Mouse (Mus musculus): ENCODE results near the gene Id4. TPM values are rescaled to one million over a fixed set of nuclear protein-coding genes. Genes with fewer than 3 reads are reported as not detected.

Gene Id4
- total RNA-seq (2014; rRNA removed) (100 and 152 TPM in 2 replicates), polyA plus RNA-seq (2015; fragmentation: Nextera tagmentation; extraction: Ambion mirVana) (32.6 and 80.8 TPM in 2 replicates)

DNA sequence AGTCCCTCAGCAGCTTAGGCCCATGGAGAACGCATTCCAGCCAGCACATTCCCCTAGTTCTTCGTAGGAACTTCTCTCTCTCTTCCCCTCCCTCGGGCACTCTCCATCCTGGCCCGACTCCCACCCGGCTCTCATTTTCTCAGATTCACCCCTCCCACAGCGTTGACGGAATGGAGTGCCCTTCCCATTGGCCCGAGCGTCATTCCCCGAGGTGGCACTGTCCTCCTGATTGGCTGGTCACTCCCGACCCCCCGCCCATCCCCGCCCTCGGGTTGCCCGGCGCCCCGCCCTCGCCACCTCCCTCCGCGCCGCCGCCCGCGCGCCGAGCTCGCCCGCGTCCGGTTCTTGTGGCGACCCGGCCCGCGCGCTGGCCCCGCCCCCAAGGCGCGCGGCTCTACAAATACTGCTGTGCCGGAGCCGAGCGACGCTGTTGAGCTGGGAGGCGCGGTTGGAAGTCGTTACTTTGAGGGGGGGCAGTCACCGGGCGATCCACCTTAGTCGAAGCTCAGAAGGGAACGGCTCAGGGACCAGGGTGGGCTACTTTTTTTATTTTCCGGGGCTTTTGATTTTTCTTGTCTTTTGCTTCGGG, at the start of gene Id4:
Gene Id4 (plus strand): TSS at position 539 of the 589 bp plus-strand sequence.
- Histone ChIP-seq H3K27ac (ENCODE audit: low read depth, low read length) (peak within 1 kb of the TSS; percentile 87), H3K9ac (peak within 1 kb of the TSS; percentile 79), H3K4me2 (ENCODE audit: low read depth) (peak within 1 kb of the TSS; percentile 86), H3K27me3 (ENCODE audit: insufficient read depth, low read length) (no peaks in the 10 kb centered on the region), H3K36me3 (ENCODE audit: insufficient read depth) (no peaks in the 10 kb centered on the region), H3K4me1 (ENCODE audit: insufficient read depth) (no peaks in the 10 kb centered on the region), H3K4me3 (ENCODE audit: low read depth, low read length) (peak within 1 kb of the TSS; percentile 74), H3K9me3 (ENCODE audit: low read length) (no peaks in the 10 kb centered on the region)
- 3% methylated on average over 52 of the region's 52 CpGs for WGBS
- ATAC-seq (peak; percentile 95), DNase-seq (peak; percentile 97)
- TF ChIP-seq CTCF (IDR thresholded peaks at IDR 0.05; ENCODE audit: low read depth): 0 out of 2 replicates have a peak, but pooled peaks have one; percentile 3

DNA sequence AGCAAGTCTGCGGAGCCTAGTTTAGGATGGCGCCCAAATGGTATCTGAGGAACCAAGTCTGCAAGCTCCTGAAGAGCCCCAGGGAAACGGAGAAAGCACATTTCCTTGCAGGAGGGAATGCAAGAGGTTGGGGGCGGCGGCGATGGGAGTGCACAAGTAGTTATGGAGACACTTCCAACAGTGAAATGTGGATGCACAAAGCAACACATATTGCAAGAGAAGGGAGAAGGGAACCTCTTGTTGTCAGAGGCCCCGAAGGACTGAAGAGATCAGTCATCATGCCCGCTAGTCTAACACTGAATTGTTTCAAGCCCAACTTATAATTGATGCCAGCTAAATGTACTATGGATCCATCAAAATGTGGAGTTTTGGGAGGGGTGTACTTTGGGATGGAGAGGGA, 33.9 kb upstream of the Id4 start:
- H3K4me3 ChIP-seq (ENCODE audit: low read depth, low read length): peak overlapping the region; percentile 43
- TF ChIP-seq CTCF (IDR thresholded peaks at IDR 0.05; ENCODE audit: low read depth): no peak
- ATAC-seq: no peak
- peak; percentile 65 for DNase-seq
- peaks cover 12% of the 10 kb centered on the region for H3K4me1 ChIP-seq (ENCODE audit: insufficient read depth)
- no peaks in the 10 kb centered on the region for H3K36me3 ChIP-seq (ENCODE audit: insufficient read depth)
- H3K27me3 ChIP-seq (ENCODE audit: insufficient read depth, low read length): no peaks in the 10 kb centered on the region
- peak overlapping the region; percentile 39 for H3K9ac ChIP-seq
- peak overlapping the region; percentile 63 for H3K4me2 ChIP-seq (ENCODE audit: low read depth)
- H3K9me3 ChIP-seq (ENCODE audit: low read length): no peaks in the 10 kb centered on the region
- 33% methylated on average over 8 of the region's 8 CpGs for WGBS
- peak overlapping the region; percentile 62; the same call in 1 of the 2 replicates for H3K27ac ChIP-seq (ENCODE audit: low read depth, low read length)

DNA sequence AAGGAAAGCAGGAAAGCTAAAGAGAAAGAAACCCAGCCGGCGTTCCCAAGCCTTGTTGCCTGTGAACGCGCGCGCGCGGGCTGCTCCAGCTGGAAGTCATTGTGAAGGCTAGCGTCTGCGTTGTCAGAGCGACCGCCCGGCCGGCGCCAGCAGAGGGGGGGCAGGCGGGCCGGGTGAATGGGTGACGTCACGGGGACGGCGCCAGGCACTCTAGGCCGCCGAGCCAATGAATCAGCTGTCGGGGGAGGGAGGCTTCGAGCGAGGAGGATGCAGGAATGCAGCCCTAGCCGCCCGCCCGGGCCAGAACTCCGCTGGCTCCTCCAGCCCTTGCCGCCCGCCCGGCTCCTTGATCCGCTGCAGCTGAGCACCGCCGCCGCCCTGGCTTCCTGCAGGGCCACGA, 33.3 kb upstream of the Id4 start:
- H3K4me1 ChIP-seq (ENCODE audit: insufficient read depth): peaks cover 12% of the 10 kb centered on the region
- H3K27me3 ChIP-seq (ENCODE audit: insufficient read depth, low read length): no peaks in the 10 kb centered on the region
- no peaks in the 10 kb centered on the region for H3K9me3 ChIP-seq (ENCODE audit: low read length)
- H3K4me3 ChIP-seq (ENCODE audit: low read depth, low read length): peak overlapping the region; percentile 43
- peak overlapping the region; percentile 64 for H3K9ac ChIP-seq
- peak; percentile 95 for DNase-seq
- H3K36me3 ChIP-seq (ENCODE audit: insufficient read depth): no peaks in the 10 kb centered on the region
- 0 out of 2 replicates have a peak, but pooled peaks have one; percentile 7 for TF ChIP-seq CTCF (IDR thresholded peaks at IDR 0.05; ENCODE audit: low read depth)
- ATAC-seq: peak; percentile 99
- 2% methylated on average over 37 of the region's 38 CpGs for WGBS
- peak overlapping the region; percentile 63 for H3K4me2 ChIP-seq (ENCODE audit: low read depth)
- H3K27ac ChIP-seq (ENCODE audit: low read depth, low read length): peak overlapping the region; percentile 81

DNA sequence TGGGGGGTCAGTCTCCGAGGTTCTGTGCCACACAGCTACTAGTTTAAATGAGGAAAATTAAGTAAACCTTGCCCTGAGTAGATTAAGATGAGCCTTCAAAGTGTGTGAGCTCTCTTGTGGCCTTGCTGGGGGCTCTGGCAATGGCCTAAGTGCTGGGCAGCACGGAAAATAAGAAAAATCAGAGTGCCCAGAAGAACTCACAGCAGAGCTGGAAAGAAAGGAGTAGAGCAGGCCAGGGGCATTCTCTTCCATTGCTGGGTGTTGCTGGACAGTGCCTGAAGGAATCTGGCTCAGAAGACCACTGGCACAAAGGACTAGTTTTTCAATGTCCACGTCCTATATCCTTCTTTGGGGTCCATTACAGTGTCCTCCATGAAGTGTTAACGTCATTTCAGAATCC, 32.9 kb upstream of the Id4 start:
- DNase-seq (no peak), ATAC-seq (peak; percentile 40)
- WGBS: 10% methylated on average over 4 of the region's 4 CpGs
- Histone ChIP-seq H3K27me3 (ENCODE audit: insufficient read depth, low read length) (no peaks in the 10 kb centered on the region), H3K9me3 (ENCODE audit: low read length) (no peaks in the 10 kb centered on the region), H3K4me3 (ENCODE audit: low read depth, low read length) (peak overlapping the region; percentile 43), H3K27ac (ENCODE audit: low read depth, low read length) (peak overlapping the region; percentile 81), H3K9ac (peak overlapping the region; percentile 64), H3K4me2 (ENCODE audit: low read depth) (peak overlapping the region; percentile 63), H3K4me1 (ENCODE audit: insufficient read depth) (peaks cover 12% of the 10 kb centered on the region), H3K36me3 (ENCODE audit: insufficient read depth) (no peaks in the 10 kb centered on the region)
- TF ChIP-seq CTCF (IDR thresholded peaks at IDR 0.05; ENCODE audit: low read depth): no peak

DNA sequence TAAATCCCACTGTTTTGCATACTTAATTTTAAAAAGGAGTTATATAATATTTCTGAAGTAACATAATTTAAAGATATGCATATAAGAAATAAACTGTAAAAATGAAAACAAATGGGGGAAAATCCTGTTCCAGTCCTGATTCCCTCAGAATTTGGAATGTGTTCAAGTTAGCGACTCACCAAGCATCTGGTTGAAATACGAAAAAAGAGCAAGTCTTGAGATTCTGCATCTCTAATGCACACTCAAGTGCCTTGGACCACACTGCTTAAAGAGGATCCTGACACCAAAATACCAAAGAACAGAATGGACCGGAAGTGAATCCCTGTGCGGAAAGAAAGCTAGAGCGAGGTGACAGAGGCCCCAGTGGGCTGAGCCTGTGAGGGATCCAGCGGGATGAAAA, 30.0 kb upstream of the Id4 start:
- 16% methylated on average over 6 of the region's 6 CpGs for WGBS
- H3K4me3 ChIP-seq (ENCODE audit: low read depth, low read length): no peak overlapping the region
- ATAC-seq: no peak
- H3K4me2 ChIP-seq (ENCODE audit: low read depth): no peak overlapping the region
- no peak for TF ChIP-seq CTCF (IDR thresholded peaks at IDR 0.05; ENCODE audit: low read depth)
- peak overlapping the region; percentile 21; the same call in 1 of the 2 replicates for H3K27ac ChIP-seq (ENCODE audit: low read depth, low read length)
- no peaks in the 10 kb centered on the region for H3K9me3 ChIP-seq (ENCODE audit: low read length)
- H3K4me1 ChIP-seq (ENCODE audit: insufficient read depth): peaks cover 12% of the 10 kb centered on the region
- DNase-seq: peak; percentile 24
- H3K36me3 ChIP-seq (ENCODE audit: insufficient read depth): no peaks in the 10 kb centered on the region
- no peak overlapping the region for H3K9ac ChIP-seq
- H3K27me3 ChIP-seq (ENCODE audit: insufficient read depth, low read length): no peaks in the 10 kb centered on the region

DNA sequence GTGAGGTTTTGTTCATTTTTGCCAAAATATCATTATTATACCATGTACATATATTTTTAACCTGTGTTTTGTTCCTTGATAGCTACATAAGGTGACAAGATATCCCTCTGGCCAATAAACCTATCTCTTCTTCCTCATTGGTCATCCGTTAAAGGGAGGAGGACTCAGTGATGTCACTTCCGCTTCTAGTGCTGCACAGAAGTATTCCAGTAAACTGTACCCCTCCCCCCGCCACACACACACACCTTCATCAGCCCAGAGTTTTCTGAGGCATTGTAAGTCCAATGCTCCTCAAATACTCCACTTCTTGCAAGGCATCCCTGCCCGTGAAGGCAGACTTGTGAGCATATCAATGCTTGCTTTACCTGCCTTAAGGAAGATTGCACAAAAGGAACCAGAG, 24.6 kb upstream of the Id4 start:
- H3K9me3 ChIP-seq (ENCODE audit: low read length): no peaks in the 10 kb centered on the region
- H3K4me1 ChIP-seq (ENCODE audit: insufficient read depth): peaks cover under 1% of the 10 kb centered on the region; the same call in 1 of the 2 replicates
- 77% methylated on average over 4 of the region's 4 CpGs for WGBS
- no peaks in the 10 kb centered on the region for H3K36me3 ChIP-seq (ENCODE audit: insufficient read depth)
- H3K4me2 ChIP-seq (ENCODE audit: low read depth): no peak overlapping the region
- DNase-seq (no peak), ATAC-seq (no peak)
- TF ChIP-seq CTCF (IDR thresholded peaks at IDR 0.05; ENCODE audit: low read depth): no peak
- H3K27ac ChIP-seq (ENCODE audit: low read depth, low read length): no peak overlapping the region
- no peak overlapping the region for H3K9ac ChIP-seq
- no peak overlapping the region for H3K4me3 ChIP-seq (ENCODE audit: low read depth, low read length)
- no peaks in the 10 kb centered on the region for H3K27me3 ChIP-seq (ENCODE audit: insufficient read depth, low read length)

DNA sequence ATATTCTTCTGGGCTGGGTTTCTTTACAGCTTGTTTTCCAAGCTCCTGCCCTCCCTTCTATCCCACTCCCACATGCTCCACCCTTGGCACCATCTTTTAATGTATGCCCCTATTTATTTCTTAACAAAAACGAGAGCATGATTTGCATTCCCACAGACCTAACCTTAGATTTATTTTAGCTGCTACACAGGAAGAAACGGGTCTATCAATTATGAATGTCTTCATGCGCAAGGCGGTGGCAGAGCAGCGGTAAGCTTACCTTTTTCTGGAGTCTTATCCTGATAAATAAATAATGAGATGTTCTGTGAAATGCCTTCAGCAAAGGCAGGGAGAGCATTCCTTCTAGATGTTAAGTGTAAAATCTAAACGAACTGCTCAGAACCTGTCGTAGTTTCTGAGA, 24.2 kb upstream of the Id4 start:
- TF ChIP-seq CTCF (IDR thresholded peaks at IDR 0.05; ENCODE audit: low read depth): no peak
- WGBS: 60% methylated on average over 7 of the region's 7 CpGs
- Histone ChIP-seq H3K4me1 (ENCODE audit: insufficient read depth) (no peaks in the 10 kb centered on the region), H3K4me3 (ENCODE audit: low read depth, low read length) (no peak overlapping the region), H3K9ac (no peak overlapping the region), H3K4me2 (ENCODE audit: low read depth) (no peak overlapping the region), H3K27me3 (ENCODE audit: insufficient read depth, low read length) (no peaks in the 10 kb centered on the region), H3K9me3 (ENCODE audit: low read length) (no peaks in the 10 kb centered on the region), H3K36me3 (ENCODE audit: insufficient read depth) (no peaks in the 10 kb centered on the region), H3K27ac (ENCODE audit: low read depth, low read length) (no peak overlapping the region)
- ATAC-seq (no peak), DNase-seq (no peak)
